Mouse (Mus musculus) monocyte, adult 59 days (primary cell): ENCODE results near the gene Zfp988. TPM values are rescaled to one million over a fixed set of nuclear protein-coding genes. Genes with fewer than 3 reads are reported as not detected.

ENCODE experiments used
- total RNA-seq, 2 experiments: library from RNA; stranded (reverse); gene quantifications; one replicate each; pipeline ENCODE4 v1.2.4; 2023

The Zfp988 gene
- total RNA-seq: not detected

GRCm38 (mm10) chr4:147305436-147305835 lies at the start of gene Zfp988:
Gene Zfp988, plus strand, starts transcription at chr4:147305674.

DNA sequence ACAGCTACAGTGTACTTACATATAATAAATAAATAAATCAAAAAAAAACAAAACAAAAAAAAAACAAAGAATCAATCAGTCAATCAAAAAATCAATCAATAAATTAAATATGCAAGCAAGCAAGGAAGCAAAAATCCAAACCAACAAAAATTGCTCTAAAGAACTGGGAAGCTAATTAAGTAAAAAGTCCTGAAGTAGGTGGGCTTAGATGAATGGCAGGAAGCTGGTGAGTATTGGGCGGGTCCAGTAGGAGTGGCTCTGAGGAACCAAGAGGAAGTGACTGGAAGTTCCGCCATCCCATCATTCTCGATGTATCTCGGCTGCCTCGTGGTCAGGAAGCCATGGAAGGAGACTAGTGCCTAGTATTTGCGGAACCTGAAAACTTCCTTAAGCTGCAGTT lies 55.5 kb downstream of the Zfp988 start, which contains the start of gene Zfp978:
Gene Zfp978 (plus strand): TSS at position 301 of the 400 bp plus-strand sequence.

Other genes with a start within 250 kb of the Zfp988 start
- gene Zfp991, start 173.6 kb upstream of the Zfp988 start, total RNA-seq: 10 to 100 TPM; 20.9 to 21.8 TPM
- gene Zfp978, start 55.6 kb downstream of the Zfp988 start, total RNA-seq: under 1 TPM; 0.55 to 0.84 TPM
- under 1 TPM in 1 of 2 experiments, not detected in 1; 0.70 TPM for gene Zfp982, start 186.7 kb downstream of the Zfp988 start, total RNA-seq
- under 1 TPM; 0.13 to 0.21 TPM for gene Gm16503, start 234.5 kb downstream of the Zfp988 start, total RNA-seq
- gene Zfp985, start 247.6 kb downstream of the Zfp988 start, total RNA-seq: not detected